Mouse (Mus musculus): Measurements from ENCODE around the gene Umodl1. TPM values are rescaled to one million over a fixed set of nuclear protein-coding genes. Genes with fewer than 3 reads are reported as not detected.

Gene Umodl1
- under 1 TPM; 0.32 to 0.33 TPM for total RNA-seq (2021)
- long read RNA-seq, experiment 1 = 0 reads
- long read RNA-seq, experiment 2, partial matches to known transcripts = 1 of 1 reads
- long read RNA-seq, experiment 2, other reads (novel, unspliced or antisense) = 0 of 1 reads

DNA sequence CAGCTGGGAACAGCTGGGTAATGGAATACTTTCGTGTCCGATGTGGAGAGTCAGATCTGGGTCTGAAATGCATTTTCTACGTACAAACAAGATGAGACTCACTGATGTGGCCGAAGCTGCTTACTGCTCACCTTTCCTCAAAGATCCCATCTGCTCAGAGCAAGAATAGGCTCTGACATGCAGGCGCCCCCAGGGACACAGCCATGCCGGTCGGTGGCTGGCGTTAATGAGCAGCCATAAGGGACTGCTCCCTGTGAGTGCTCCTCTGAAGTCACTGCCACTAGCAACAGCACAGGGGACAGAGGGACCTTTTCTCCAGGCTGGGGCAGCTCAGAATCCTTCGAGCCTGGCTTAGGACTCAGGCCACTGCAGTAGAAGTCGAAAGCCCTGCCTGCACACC lies at the start of gene Umodl1:
Umodl1 (plus strand) TSS at position 301 of the 400 bp plus-strand sequence.
- DNase-seq (ENCODE audit: low spot score in 2 of 2) = no peak

DNA sequence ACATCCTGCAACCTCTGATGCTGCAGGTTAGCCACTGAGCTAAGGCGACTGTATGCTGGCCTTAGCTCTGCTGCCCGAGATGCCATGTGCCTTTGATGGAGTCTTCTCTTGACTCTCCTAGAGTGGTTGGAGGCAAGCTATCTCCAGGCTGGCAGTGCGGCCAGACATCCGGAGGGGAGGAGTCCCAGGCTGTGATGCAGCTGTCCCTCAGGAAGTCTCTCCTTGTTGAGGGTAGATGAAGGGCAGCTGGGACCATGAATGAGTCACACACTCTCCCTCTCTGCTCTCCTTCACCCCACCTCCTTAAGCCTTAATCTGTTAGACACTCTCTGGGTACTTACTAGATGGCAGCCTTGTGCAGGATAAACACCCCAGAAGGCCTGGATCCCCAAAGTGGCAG lies 46.9 kb upstream of the Umodl1 start:
- no peak for DNase-seq (ENCODE audit: low spot score in 2 of 2)

DNA sequence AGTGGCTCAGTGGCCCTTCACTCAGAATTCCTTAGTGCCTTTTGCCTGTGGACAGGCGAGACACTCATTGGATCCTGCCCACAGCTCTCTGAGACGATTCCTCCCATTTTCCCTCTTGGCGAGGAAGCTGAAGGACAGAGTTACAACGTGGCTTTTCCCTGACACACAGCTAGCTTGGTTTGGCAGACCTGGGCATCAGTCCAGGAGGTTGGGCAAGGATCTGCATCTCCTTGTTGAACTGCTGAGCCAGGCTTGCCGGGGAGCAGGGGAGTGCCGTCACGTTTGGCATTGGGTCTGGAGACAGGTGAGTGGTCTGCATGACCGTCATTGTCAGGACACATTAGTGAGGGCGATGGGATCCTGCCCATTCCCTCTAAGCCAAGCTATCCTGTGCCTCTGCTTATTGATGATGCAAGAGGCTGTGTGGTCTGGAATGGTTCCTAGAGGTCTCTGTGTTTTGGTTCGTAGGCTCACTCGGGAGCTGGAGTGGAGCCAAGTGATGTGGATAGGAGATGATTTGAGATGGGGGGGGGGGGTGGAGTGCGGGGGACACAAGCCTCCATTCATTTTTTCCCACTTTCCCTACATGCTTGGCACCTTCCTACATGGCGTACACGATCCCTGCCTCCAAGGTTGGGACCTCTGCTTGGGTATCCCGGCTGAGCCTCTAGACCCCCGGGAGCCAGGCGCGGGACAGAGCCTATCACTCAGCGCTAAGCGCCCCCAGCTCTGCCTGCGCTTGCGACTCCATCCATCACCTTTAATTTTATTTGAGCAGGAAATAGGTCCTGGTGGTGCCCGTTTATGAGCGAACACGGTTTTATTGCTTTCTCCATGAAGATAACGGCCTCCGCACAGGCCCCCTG lies 43.3 kb upstream of the Umodl1 start:
- no peak for DNase-seq (ENCODE audit: low spot score in 2 of 2)

DNA sequence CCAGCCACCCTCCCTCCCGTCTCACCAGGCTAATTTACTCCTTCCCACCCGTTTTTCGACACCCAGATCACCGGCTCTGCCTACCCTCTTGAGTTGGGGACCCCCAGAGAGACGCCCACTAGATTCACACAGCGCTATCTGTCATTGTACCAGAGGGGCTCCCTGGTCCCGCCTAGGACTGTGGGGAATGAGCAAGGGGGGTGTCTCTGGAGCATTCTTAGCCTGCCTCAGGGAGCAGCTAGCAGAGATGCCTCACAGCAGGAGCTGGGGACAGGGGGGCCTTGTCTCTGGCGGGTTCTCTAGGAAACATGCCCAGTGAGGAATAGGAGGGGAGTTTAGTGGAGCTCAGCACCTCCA lies 42.7 kb upstream of the Umodl1 start:
- no peak for DNase-seq (ENCODE audit: low spot score in 2 of 2)

DNA sequence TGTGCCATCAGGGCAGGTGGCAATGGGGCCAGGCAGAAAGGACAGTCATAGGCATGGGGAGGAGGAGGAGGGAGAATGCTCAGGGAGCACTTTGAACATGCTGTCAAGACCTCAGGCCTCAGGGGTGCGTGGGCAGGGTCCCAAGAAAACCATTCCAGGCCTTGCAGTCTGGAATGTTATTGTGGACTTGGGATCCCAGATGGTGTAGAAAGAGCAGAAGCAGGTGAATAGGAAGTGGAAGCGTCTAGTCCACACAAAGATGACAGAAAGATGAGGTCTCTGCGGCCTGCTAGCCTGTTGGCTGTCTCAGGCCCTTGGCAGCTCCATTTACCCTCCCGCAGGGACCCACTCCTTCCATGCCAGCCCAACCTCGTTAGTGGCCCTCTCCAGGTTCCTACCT lies 41.9 kb upstream of the Umodl1 start:
- DNase-seq (ENCODE audit: low spot score in 2 of 2) = no peak

DNA sequence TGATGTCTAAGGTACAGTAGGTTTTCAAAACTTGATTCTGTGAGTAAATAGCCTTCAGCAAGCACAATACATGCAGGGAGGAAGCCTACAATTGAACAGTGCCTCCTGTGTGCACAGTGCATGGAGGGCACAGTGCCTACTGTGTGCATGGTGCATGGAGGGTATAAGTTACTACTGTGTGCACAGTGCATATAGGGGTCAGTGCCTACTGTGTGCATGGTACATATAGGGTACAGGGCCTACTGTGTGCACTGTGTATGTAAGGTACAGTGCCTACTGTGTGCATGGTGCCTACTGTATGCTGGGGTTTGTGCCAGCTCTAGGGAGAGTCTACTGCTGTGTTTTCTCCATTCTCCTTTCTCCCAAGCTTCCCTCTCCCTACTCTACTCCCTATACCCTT lies 40.2 kb upstream of the Umodl1 start:
- no peak for DNase-seq (ENCODE audit: low spot score in 2 of 2)

DNA sequence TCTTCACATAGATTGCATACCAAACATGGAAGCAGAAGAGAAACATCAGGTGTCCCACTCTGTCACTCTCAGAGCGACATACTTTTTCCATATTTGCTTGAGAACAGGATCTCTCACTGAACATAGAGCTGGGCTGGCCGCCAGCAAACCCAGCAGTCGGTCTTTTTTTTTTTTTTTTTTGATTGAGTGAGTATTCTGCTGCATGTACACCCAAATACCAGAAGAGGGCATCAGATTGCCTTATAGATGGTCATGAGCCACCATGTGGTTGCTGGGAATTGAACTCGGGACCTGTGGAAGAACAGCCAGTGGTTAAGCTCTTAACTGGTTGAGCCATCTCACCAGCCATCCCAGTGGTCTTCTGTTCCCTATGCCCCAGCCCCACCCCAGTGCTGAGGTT lies 30.9 kb upstream of the Umodl1 start:
- DNase-seq (ENCODE audit: low spot score in 2 of 2) = no peak

DNA sequence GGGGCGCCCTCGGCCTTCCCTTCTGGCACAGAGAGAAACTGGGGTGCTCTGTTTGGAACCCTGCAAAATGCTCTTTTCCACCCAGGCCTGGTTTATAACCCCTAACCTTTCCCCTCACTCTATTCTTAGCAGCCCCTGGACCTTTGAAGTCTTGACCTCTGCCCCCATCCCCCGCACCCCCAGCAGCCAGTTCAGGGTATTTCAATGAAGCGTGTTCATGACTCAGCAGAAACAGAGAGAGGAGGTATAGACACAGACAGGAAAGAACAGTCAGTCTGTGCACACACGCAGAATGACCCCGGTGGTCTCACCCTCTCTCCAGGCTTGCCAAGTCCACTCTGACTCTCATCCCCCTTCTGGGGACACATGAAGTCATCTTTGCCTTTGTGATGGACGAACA lies 23.6 kb upstream of the Umodl1 start:
- no peak for DNase-seq (ENCODE audit: low spot score in 2 of 2)

DNA sequence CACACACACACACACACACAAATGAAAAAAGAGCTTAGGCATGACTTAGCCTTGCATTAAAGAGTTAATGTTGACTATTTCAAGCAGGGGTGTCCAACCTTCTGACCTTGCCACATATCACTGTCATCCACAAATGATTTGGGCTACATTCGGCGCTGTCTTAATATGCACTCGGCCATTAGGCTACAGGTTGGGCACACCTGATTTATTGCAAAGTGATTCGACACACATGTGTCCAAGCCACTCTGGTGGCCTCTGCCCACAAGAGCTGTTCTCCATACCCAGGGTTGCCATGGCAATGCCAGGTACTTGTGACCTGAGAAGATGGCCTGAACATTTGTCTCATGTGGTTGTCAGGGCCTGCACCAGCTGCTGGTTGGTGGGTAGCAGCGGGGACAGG lies 21.6 kb upstream of the Umodl1 start:
- DNase-seq (ENCODE audit: low spot score in 2 of 2) = no peak

DNA sequence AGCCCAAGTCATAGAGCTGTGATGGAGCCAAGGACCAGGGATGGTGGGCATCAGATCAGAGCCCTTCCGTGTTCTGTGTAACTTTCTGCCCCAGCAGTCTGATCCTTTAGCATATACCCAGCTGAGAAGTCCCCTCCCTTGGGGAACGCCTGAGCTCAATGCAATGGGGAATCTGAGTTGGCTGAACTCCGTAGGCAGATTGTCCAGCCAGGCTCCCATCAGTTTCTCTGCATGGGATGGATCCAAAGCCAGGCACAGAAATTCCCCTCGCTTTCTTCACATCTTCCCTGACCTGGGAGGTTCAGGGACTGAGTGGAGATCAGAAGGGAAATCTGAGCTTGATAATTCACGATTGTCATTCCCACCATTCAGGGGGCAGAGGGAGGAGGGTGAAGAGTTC lies 19.1 kb upstream of the Umodl1 start:
- DNase-seq (ENCODE audit: low spot score in 2 of 2) = no peak

DNA sequence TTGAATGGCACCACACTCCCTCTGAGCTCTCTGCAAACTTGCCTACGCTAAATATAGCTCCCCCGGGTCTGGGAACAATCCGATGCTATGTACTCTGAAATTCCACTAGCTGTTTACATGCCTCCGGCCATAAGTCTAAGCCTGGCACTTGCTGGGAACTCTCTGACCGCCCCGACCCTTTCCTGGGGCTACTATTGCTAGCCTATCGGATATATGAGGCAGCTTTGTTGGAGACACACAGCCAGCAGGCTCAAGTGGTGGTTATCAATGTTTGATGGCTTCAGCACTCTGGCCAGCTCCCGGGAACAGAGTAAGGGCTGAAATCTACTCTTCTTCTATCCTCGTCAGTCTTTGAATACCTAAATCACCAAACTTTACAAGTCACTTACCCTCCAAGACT lies 15.9 kb upstream of the Umodl1 start:
- DNase-seq (ENCODE audit: low spot score in 2 of 2) = no peak

DNA sequence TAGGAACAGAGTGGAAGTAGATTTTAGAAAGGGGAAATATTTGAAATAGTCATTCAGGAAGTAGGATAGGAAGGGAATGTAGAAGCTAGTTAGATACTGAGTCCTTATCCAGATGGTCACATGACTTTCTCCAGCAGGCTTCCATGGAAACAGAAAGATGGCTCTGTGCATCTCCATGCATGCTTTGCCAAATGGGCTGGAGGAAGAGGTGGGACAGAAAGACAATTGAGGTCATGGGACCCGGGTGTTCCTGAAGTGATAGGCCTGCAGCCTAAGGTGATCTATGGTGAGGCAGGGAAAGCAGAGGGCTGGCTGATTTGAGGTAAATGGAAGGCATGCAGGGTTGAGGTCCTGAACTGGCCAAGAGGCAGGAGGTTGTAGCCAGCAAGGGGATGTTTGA lies 6.1 kb upstream of the Umodl1 start:
- DNase-seq (ENCODE audit: low spot score in 2 of 2) = no peak

DNA sequence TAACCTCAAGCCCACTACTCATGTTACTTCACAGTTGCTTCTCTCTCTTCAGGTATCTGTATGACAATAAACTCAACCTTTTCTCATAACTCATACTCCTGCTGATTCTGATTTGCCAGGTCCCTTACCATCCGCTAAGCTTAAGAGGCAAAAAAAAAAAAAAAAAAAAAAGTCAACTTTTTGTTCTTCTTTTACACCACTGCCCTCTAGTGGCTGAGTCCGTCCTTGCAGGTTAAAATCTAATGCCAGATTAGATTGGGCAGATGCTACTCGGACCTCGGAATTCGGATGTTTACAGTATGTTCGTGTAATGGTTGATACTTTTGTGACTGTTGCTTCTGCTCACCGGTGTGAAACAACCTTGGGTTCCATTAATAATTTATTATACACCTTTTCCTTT lies 3.7 kb upstream of the Umodl1 start:
- peak; percentile 74 to 85 for DNase-seq (ENCODE audit: low spot score in 2 of 2)

DNA sequence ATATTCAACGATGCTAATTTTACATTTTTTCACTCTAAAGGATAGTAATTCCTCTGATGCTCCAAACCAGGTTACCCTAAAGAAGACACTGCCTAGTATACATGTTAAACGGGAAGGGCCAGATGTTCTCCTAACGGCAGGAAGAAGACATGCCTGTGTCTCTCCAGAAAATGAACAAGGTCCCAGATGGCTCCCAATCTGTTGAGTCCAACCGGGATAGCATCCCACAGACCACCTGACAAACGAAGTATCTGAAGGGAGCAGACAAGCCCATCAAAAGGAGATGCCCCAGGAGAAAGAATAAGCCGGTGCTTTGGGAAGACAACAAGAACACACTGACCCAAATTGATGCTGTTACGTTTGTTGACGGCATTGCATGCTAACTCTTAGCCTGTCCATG lies 2.8 kb upstream of the Umodl1 start:
- peak in 1 of 2 experiments; percentile 63 for DNase-seq (ENCODE audit: low spot score in 2 of 2)

DNA sequence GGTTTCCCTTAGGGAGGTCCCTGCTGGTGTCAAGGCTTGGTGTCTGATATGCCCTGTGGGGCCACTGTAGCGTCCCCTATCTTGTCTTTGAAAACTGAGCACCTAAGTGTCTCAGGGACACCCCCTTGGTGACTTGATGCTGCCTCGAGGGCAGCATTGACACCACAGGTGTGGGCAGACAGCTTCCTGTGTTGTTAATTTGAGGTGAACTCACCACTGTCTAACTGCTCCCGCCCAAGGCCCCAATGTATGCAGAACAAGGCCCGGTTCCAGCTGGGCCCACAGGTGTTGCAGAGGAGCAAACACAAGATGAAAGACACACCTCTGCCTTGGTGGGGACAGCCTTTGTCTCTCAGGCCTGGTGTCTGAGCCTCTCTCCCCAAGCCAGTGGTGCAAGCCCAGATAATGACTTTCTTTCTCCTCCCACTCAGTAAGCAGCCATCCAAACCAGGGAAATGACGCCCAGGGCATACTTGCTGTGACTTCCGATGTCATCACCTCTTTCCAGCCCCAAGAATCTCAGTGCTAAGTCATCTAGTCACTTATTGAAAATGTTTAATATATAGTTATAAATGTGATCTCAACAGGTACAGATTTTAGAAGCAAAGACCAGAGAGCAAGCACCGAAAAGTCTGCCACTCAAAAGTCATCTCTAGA lies 7.6 kb downstream of the Umodl1 start:
- DNase-seq (ENCODE audit: low spot score in 2 of 2) = no peak

DNA sequence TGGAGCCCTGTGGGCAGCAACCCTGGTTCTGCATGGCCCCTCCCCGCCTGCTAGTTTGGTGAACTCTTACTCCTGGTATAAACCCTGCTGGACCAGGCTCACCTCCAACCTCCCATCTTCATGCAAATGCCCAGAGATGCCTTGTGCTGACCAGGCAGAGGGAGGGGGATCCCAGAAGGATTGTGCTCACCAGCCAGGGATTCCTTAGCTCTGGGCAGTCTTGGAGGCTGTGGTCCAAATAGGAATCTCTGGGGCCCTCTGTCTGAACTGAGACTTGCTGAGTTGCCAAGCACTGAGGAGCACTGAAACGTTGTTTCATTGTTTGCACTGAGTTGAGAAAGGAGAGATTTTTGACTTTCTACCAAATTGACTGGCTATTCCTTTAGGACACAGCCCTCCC lies 8.4 kb downstream of the Umodl1 start:
- no peak for DNase-seq (ENCODE audit: low spot score in 2 of 2)

DNA sequence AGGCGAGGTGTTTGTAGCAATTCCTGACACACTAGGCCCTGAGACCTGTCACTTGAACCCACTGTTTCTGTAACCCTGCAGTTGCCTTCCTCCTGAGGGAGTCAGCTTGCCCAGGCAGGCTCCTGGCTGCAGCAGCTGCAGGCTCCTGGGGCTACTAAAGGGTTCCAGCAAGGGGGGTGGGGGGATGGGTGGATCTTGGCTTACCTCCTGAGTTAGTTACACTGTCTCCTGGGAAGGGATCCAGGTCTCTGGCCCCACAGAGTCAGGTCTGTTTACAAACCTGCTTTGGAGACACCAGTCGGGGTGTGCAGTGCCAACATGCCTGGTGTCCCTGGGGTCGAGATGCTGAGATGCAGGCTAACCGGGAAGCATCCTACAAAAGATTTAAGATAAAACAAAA lies 15.5 kb downstream of the Umodl1 start:
- no peak for DNase-seq (ENCODE audit: low spot score in 2 of 2)

DNA sequence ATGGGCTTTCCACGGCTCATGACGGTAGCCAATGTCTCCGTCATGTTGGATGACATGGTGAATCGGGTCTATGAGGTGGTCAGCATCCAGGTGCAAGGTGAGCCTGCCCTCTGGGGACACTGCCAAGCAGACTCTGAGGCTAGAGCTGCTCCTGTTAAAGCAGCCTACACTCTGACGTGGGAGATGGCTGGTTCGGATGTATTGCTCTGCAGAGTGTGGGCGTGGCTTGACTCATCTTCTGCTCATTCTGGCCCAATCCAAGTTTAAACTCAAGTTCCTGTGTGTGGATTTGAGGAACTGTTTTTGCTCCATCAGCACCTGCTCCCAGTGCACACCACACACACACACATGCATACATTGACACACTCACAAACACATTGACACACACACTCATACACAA lies 17.4 kb downstream of the Umodl1 start:
- DNase-seq (ENCODE audit: low spot score in 2 of 2) = no peak

DNA sequence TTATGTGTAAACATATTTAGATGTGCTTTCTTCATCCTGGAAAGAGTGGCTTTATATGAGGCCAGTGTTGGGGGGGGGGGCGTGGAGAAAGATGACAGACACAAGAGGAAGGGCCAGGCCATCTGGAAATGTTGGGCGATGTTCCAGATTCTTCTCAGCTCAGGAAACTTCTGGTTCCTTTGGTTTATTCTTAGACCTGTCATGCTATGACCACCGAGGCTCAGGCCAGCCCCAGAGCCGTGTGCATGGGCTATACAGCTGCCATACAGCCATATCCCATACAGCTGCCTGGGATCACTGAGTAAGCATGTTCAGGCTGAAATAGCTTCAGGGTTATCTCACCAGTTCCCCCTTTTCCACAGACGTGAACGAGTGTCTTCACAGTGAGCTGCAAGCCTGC lies 18.9 kb downstream of the Umodl1 start:
- peak in 1 of 2 experiments; percentile 36 for DNase-seq (ENCODE audit: low spot score in 2 of 2)

DNA sequence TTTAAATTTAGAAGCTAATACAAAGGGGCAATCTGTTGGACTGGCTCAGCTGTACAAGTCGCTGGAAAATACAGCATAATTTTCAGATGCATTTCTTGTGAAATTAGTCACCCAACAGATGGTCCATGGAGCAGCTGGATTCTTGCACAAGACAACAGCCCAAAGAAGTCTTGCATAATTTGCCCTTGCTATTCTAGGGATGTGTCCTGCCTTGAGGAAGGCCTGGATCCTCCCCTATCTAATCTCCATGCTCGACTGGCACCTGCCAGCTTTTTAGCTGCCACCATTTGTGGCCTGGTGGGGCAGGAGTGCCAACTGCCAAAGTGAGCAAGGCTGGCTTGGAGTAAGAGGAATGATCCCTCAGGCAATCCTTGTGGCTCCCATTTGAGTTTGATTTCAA lies 22.9 kb downstream of the Umodl1 start:
- no peak for DNase-seq (ENCODE audit: low spot score in 2 of 2)

DNA sequence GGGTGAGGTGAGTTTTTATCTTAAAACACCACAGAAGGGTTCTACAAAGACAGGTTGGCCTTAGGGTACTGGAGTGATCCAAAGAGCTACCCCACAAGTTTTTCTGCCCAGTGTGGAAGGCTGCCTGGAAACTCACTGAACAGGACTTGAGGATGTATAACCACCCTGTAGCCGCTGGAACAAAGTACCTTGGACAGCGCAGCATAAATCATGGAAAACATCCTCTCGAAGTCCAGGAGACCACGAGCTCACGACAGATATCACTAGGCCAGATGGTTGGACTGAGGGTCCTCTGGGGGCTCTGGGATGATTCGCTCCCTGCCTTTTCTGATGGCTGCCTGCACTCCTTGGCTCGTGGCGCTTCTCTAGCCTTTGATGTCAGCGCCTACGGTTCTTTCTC lies 24.1 kb downstream of the Umodl1 start:
- DNase-seq (ENCODE audit: low spot score in 2 of 2) = no peak

DNA sequence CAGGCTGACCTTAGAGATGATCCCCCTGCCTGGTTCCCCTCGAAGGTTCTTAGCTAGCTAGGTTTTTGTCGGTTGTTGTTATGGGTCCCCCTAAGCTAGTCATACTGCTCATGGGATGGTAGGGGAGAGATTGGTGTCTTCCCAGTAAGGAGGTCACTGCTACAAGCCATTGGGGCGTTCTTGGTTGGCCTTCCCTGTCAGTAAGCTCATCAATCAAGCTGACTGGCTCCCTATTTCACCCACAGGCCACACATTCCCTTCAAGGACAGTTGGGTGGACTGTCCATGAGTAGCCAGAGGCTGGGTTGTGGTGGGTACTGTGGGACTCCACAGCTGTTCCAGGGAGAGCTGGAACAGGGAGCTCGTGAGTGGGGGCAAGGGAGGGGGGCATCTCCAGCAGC lies 29.1 kb downstream of the Umodl1 start:
- DNase-seq (ENCODE audit: low spot score in 2 of 2) = no peak

DNA sequence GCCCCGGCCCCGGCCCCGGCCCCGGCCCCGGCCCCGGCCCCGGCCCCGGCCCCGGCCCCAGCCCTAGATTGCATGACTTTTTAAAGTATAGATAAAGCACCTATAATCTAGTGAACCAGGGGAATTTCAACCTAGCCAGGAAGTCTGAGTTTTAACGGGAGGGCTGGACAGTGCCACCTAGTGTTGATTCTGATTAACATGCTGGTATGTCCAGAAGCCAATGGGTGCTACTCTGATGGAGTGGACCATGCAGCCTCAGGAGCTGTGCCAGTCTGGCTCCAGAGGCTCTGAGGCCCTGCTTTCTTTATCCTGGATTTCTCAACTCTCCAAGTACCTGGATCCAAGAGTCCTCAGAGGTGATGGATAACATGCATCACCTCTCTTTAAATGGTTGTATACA lies 35.8 kb downstream of the Umodl1 start:
- peak in 1 of 2 experiments; percentile 41 for DNase-seq (ENCODE audit: low spot score in 2 of 2)
